Mouse (Mus musculus) forebrain, embryonic 14.5 days (tissue): Measurements from ENCODE around the gene Wdr63. TPM values are rescaled to one million over a fixed set of nuclear protein-coding genes. Genes with fewer than 3 reads are reported as not detected.

Experiments used
- ATAC-seq: fragments of 200-750 bp; cut with Nextera tagmentation; 2 replicates; pipeline ENCODE4 v1.8.0; 2017; ENCODE audit warnings: mild to moderate bottlenecking, moderate library complexity
- DNase-seq: peaks from one replicate; pipeline ENCODE4 v3.0.0-alpha.2; 2015; ENCODE audit warnings: low spot score
- H3K27ac ChIP-seq: fragments of 300-500 bp; sonication (generic); 2 replicates; pipeline ENCODE4 v1.5.1; 2014; ENCODE audit warnings: low read depth, mild to moderate bottlenecking, control low read depth, low read length, moderate library complexity
- H3K27me3 ChIP-seq: fragments of 300-500 bp; sonication (generic); replicated peaks from 2 replicates; pipeline ENCODE4 v1.6.1; 2014; ENCODE audit warnings: low read length, control low read depth, mixed read lengths; ENCODE audit not compliant: control insufficient read depth, insufficient read depth
- H3K36me3 ChIP-seq: fragments of 300-500 bp; sonication (generic); 2 replicates; pipeline ENCODE4 v1.6.1; 2014; ENCODE audit warnings: low read length, control low read depth; ENCODE audit not compliant: control insufficient read depth, insufficient read depth
- H3K4me1 ChIP-seq: fragments of 300-500 bp; sonication (generic); 2 replicates; pipeline ENCODE4 v1.6.1; 2014; ENCODE audit warnings: antibody characterized with exemption, low read length, control low read depth; ENCODE audit not compliant: control insufficient read depth, insufficient read depth
- H3K4me2 ChIP-seq: fragments of 300-500 bp; sonication (generic); 2 replicates; pipeline ENCODE4 v1.6.1; 2014; ENCODE audit warnings: mild to moderate bottlenecking, control low read depth, low read length
- H3K4me3 ChIP-seq: fragments of 300-500 bp; sonication (generic); 2 replicates; pipeline ENCODE4 v1.5.1; 2014; ENCODE audit warnings: low read depth, low read length, control low read depth
- H3K9ac ChIP-seq: fragments of 300-500 bp; sonication (generic); 2 replicates; pipeline ENCODE4 v1.6.1; 2014; ENCODE audit warnings: mild to moderate bottlenecking, low read length, control low read depth, moderate library complexity
- H3K9me3 ChIP-seq: fragments of 300-500 bp; sonication (generic); replicated peaks from 2 replicates; pipeline ENCODE4 v1.6.1; 2016; ENCODE audit warnings: low read length, control low read depth, mixed read lengths; ENCODE audit not compliant: control insufficient read depth
- WGBS: fragments of 180-500 bp; shearing (Covaris S2); extraction: QIAGEN DNeasy Blood & Tissue Kit; methylation state at CpG from one replicate; pipeline ENCODE4 v1.1.7; 2014; 5-methylcytosine and 5-hydroxymethylcytosine counted together
- polyA plus RNA-seq: library from polyadenylated mRNA; unstranded; fragments of >200 nt; fragmentation: Nextera tagmentation; extraction: Ambion mirVana; gene quantifications from 2 replicates; pipeline ENCODE4 v1.2.1, GENCODE M21; 2014

The Wdr63 gene
- polyA plus RNA-seq, 1 experiment from 2014 or later, result 2.1 TPM

DNA sequence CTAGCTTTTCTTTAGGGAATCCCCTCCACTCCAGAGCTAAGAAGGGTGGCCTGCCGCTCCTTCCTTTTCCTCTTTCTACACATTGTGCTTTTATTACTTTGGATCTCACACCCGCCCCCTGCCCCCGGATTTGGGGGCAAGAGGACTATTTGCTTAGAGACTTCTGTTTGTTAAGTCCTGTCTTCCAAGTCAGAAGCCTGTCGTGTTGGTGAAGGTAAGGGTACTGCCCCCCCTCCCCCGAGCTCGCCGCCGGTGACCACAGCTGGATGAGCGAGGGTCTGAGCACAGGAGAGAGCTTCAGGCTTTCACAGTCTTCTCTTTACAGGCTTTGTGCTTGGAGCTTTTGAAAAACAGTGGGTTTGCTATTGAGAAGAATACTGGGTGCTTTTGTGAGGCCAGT is 90.4 kb downstream of the Wdr63 start:
- DNase-seq (no peak), ATAC-seq (no peak)
- Histone ChIP-seq H3K9me3 (no peaks in the 10 kb centered on the region), H3K4me3 (no peak overlapping the region), H3K36me3 (0 out of 2 replicates have a peak, but pooled peaks cover 7% of the 10 kb centered on the region), H3K4me1 (no peaks in the 10 kb centered on the region), H3K9ac (no peak overlapping the region), H3K27me3 (no peaks in the 10 kb centered on the region), H3K4me2 (no peak overlapping the region), H3K27ac (no peak overlapping the region)
- 54% methylated on average over 9 of the region's 9 CpGs for WGBS

- 87% methylated on average over 13 of the region's 13 CpGs for WGBS
- Histone ChIP-seq H3K4me2 (no peak overlapping the region), H3K27ac (no peak overlapping the region), H3K9ac (no peak overlapping the region), H3K4me1 (no peaks in the 10 kb centered on the region), H3K27me3 (no peaks in the 10 kb centered on the region), H3K9me3 (no peaks in the 10 kb centered on the region), H3K4me3 (no peak overlapping the region), H3K36me3 (0 out of 2 replicates have a peak, but pooled peaks cover 7% of the 10 kb centered on the region)
- no peak for ATAC-seq
- no peak for DNase-seq
Observed at GRCm38 (mm10) chr3:146016979-146017378, 91.0 kb downstream of the Wdr63 start.

DNA sequence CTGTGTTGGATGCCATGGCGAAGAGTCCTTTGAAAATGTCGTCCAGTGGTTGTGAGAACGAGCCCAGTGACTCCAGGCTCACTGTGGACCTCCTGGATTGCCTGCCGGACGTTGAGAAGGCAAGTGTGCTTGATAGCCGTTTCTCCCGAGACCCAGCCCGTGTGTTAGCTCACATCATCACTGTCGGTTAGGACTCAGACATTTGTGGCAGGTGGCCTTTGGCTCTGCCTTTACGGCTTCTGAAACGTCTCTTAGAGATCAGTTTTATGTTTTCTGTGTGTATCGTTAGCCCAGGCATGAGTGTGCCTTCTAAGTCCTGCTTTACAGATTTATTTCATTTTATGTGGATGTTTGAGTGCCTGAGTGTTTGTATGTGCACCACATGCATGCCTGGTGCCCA is 93.6 kb downstream of the Wdr63 start:
- no peak overlapping the region for H3K4me3 ChIP-seq
- H3K9me3 ChIP-seq, result no peaks in the 10 kb centered on the region
- H3K9ac ChIP-seq, result no peak overlapping the region
- no peak for ATAC-seq
- no peaks in the 10 kb centered on the region for H3K4me1 ChIP-seq
- no peak for DNase-seq
- H3K36me3 ChIP-seq, result 0 out of 2 replicates have a peak, but pooled peaks cover 7% of the 10 kb centered on the region
- H3K27ac ChIP-seq, result no peak overlapping the region
- no peaks in the 10 kb centered on the region for H3K27me3 ChIP-seq
- 97% methylated on average over 12 of the region's 12 CpGs for WGBS
- H3K4me2 ChIP-seq, result no peak overlapping the region

GRCm38 (mm10) chr3:146013490-146013889 is 94.4 kb downstream of the Wdr63 start:
- Histone ChIP-seq H3K4me1 (no peaks in the 10 kb centered on the region), H3K9me3 (no peaks in the 10 kb centered on the region), H3K4me3 (no peak overlapping the region), H3K9ac (no peak overlapping the region), H3K27me3 (no peaks in the 10 kb centered on the region), H3K4me2 (no peak overlapping the region), H3K27ac (no peak overlapping the region), H3K36me3 (0 out of 2 replicates have a peak, but pooled peaks cover 7% of the 10 kb centered on the region)
- DNase-seq (no peak), ATAC-seq (no peak)
- WGBS, result 93% methylated on average over 7 of the region's 7 CpGs

DNA sequence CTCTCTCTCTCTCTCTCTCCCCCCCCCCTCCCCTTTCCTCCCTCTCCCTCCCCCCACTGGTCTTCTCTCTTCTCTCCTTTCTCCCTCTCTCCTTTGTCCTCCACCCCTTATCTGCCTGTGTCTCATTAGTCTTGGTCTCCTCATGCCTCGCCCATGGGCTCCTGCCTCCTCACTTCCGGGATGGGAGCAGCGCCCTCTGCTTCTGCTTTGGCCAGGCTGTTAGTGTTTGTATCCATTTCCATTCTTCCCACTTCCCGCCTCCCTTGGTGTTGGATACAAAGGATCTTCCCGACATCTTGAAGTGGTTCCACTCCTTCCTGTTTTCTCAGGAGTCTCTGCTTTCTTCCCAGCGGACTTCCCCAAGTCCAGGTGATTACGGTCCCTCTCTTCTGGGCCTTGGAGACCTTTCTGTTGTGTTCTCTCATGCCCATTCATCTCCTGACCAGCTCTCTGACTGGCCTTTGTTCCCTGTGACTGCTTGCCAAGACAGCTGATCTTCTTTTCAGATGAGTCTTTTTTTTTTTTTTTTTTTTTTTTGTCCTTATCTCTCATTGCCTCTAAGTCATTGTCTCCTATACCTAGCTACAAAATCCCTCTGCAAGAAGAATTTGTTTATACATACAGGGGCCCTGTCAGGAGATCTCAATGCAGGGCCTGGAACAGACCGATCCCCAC is 96.2 kb downstream of the Wdr63 start:
- Histone ChIP-seq H3K9ac (no peak overlapping the region), H3K27ac (no peak overlapping the region), H3K4me3 (no peak overlapping the region), H3K27me3 (no peaks in the 10 kb centered on the region), H3K9me3 (no peaks in the 10 kb centered on the region), H3K4me2 (no peak overlapping the region), H3K4me1 (no peaks in the 10 kb centered on the region), H3K36me3 (0 out of 2 replicates have a peak, but pooled peaks cover 9% of the 10 kb centered on the region)
- ATAC-seq, result no peak
- no peak for DNase-seq
- WGBS, result 69% methylated on average over 8 of the region's 8 CpGs

GRCm38 (mm10) chr3:146010751-146011150 is 97.2 kb downstream of the Wdr63 start:
- Histone ChIP-seq H3K27ac (no peak overlapping the region), H3K4me3 (no peak overlapping the region), H3K27me3 (no peaks in the 10 kb centered on the region), H3K36me3 (0 out of 2 replicates have a peak, but pooled peaks cover 9% of the 10 kb centered on the region), H3K4me2 (no peak overlapping the region), H3K9me3 (no peaks in the 10 kb centered on the region), H3K9ac (no peak overlapping the region), H3K4me1 (no peaks in the 10 kb centered on the region)
- 85% methylated on average over 4 of the region's 4 CpGs for whole genome bisulfite sequencing
- DNase-seq (no peak), ATAC-seq (no peak)

DNA sequence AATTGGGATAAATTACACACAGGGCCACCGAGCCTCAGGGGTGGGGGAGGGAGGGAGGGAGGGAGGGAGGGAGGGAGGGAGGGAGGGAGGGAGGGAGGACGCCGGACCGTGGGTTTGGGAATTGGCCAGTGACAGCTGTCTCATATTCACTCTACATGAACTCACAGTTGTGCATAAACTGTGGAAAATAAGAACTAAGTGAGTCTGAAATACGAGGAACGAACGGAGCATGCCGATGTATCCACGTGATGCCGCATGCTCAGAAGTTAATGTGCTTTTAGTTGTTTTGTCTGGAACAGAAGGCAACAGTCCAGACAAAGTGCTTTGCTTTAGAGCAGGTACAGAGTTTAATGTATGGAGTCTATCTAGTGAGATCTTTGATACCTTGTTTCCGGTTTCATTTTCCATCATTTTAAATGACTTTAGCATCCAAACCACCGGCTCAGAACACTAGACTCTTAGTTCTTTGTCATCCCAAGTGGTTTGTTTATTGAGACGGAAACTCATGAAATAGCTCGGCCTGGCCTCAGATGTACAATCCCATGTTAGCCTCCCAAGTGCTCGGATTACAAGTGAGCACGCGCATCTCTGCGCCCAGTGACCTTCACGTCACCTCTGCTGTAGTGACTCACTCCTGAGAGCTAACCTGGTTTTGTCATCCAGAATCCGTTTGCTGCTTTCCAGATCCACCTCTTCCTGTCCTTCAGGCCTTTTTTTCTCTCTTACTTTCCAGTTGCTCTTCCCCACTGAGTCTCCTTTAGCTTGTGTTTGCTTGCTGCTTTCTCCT is 97.9 kb downstream of the Wdr63 start:
- ATAC-seq (no peak), DNase-seq (no peak)
- H3K27me3 ChIP-seq, result no peaks in the 10 kb centered on the region
- H3K27ac ChIP-seq, result no peak overlapping the region
- H3K9ac ChIP-seq, result no peak overlapping the region
- no peaks in the 10 kb centered on the region for H3K9me3 ChIP-seq
- H3K36me3 ChIP-seq, result 0 out of 2 replicates have a peak, but pooled peaks cover 5% of the 10 kb centered on the region
- H3K4me1 ChIP-seq, result no peaks in the 10 kb centered on the region
- 75% methylated on average over 19 of the region's 20 CpGs for WGBS
- no peak overlapping the region for H3K4me3 ChIP-seq
- H3K4me2 ChIP-seq, result no peak overlapping the region

DNA sequence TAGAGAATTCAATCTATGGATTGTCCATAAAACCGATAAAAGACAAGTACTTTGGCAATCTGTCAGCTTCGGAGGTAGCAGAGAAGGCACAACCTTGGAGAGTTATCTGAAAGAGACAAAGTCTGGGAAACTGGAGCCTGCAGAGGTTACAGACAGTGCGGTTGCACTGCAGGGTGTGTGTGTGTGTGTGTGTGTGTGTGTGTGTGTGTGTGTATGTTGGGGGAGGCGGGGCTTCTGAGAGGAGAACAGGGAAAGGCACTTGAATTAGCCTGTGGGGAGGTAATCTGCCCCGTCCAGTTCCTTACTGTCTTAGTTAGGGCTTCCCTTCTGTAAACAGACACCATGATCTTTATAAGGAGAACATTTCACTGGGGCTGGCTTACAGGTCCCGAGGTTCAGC is 100.1 kb downstream of the Wdr63 start:
- Histone ChIP-seq H3K9me3 (no peaks in the 10 kb centered on the region), H3K9ac (no peak overlapping the region), H3K4me3 (no peak overlapping the region), H3K36me3 (0 out of 2 replicates have a peak, but pooled peaks cover 2% of the 10 kb centered on the region), H3K4me2 (no peak overlapping the region), H3K4me1 (no peaks in the 10 kb centered on the region), H3K27me3 (no peaks in the 10 kb centered on the region), H3K27ac (no peak overlapping the region)
- 87% methylated on average over 6 of the region's 6 CpGs for WGBS
- DNase-seq, result no peak
- ATAC-seq, result no peak
